Mouse (Mus musculus): Measurements from ENCODE around the gene Ms4a6b.

DNA sequence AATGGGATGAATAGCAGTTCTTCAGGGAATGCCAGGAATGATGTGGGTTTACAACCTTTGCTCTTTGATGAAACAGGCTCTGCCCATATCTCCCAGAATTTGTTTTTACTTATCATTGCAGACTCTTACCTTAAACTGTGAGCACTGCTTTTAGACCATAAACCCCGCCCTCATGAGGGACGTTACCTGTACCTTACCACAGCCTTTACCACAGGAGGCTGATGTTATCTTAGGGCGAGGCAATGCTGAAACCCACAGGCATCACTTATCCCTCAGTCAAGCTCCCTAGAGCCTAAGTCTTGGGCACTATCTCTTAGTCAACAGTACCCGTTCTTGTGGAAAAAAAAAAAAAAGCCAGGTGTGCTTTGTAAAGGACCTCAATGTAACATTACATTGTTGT, 533 bp downstream of the Ms4a6b start:
- TF ChIP-seq GATA1 (IDR thresholded peaks at IDR 0.05; ENCODE audit: low read length) (no peak), TAL1 (IDR thresholded peaks at IDR 0.05; ENCODE audit: low read length) (no peak)
